Mouse (Mus musculus): ENCODE measurements around the gene H2-D1. TPM values are rescaled to one million over a fixed set of nuclear protein-coding genes. Genes with fewer than 3 reads are reported as not detected.

H2-D1 gene
- polyA plus RNA-seq, 2 experiments, result 37.1 to 57.2 TPM

GRCm38 (mm10) chr17:35274770-35275169 is 12.2 kb downstream of the H2-D1 start:
- peak in 1 of 3 experiments; percentile 41 for DNase-seq (ENCODE audit: low read depth in 3 of 3, low spot score in 3 of 3)
- H3K27ac ChIP-seq, result no peak overlapping the region
- TF ChIP-seq CTCF (IDR thresholded peaks at IDR 0.05; ENCODE audit: low read depth), result peak; percentile 97
- no peak for TF ChIP-seq EP300 (IDR thresholded peaks at IDR 0.05; ENCODE audit: low read depth)
- no peak overlapping the region; the same call in 1 of the 2 replicates for H3K9ac ChIP-seq (replicated peaks)
- no peak overlapping the region for H3K4me2 ChIP-seq (ENCODE audit: low read depth)
- H3K4me1 ChIP-seq (replicated peaks; ENCODE audit: control insufficient read depth in 2 of 2, insufficient read depth in 2 of 2, low read length in 1 of 2), result no peaks in the 10 kb centered on the region; a peak in 1 of 4 replicates
- ATAC-seq (ENCODE audit: insufficient read depth), result peak; percentile 58; the same call in 1 of the 2 replicates
- peaks cover 8% of the 10 kb centered on the region for H3K27me3 ChIP-seq (ENCODE audit: control insufficient read depth, insufficient read depth, low read length)
- no peaks in the 10 kb centered on the region for H3K9me3 ChIP-seq (ENCODE audit: control insufficient read depth, low read length)
- 3% methylated on average over 11 of the region's 11 CpGs for WGBS (ENCODE audit: insufficient replicate concordance)
- no peaks in the 10 kb centered on the region for H3K36me3 ChIP-seq (replicated peaks; ENCODE audit: control insufficient read depth, insufficient read depth, low read depth)
- H3K4me3 ChIP-seq (ENCODE audit: insufficient read depth in 1 of 2, low read depth in 2 of 2, low read length in 2 of 2), result no peak overlapping the region

- no peak overlapping the region for H3K9ac ChIP-seq (replicated peaks)
- TF ChIP-seq CTCF (IDR thresholded peaks at IDR 0.05; ENCODE audit: low read depth) (no peak), EP300 (IDR thresholded peaks at IDR 0.05; ENCODE audit: low read depth) (no peak)
- H3K4me3 ChIP-seq (ENCODE audit: insufficient read depth in 1 of 2, low read depth in 2 of 2, low read length in 2 of 2), result no peak overlapping the region
- no peaks in the 10 kb centered on the region; a peak in 1 of 4 replicates for H3K4me1 ChIP-seq (replicated peaks; ENCODE audit: control insufficient read depth in 2 of 2, insufficient read depth in 2 of 2, low read length in 1 of 2)
- no peak overlapping the region for H3K27ac ChIP-seq
- no peaks in the 10 kb centered on the region for H3K36me3 ChIP-seq (replicated peaks; ENCODE audit: control insufficient read depth, insufficient read depth, low read depth)
- DNase-seq (ENCODE audit: low read depth in 3 of 3, low spot score in 3 of 3) (no peak), ATAC-seq (ENCODE audit: insufficient read depth) (no peak)
- H3K27me3 ChIP-seq (ENCODE audit: control insufficient read depth, insufficient read depth, low read length), result peaks cover 8% of the 10 kb centered on the region
- no peak overlapping the region for H3K4me2 ChIP-seq (ENCODE audit: low read depth)
- WGBS (ENCODE audit: insufficient replicate concordance), result 18% methylated on average over 13 of the region's 13 CpGs
- no peaks in the 10 kb centered on the region for H3K9me3 ChIP-seq (ENCODE audit: control insufficient read depth, low read length)
These were observed 13.9 kb downstream of the H2-D1 start for GRCm38 (mm10) chr17:35276304-35276864.

DNA sequence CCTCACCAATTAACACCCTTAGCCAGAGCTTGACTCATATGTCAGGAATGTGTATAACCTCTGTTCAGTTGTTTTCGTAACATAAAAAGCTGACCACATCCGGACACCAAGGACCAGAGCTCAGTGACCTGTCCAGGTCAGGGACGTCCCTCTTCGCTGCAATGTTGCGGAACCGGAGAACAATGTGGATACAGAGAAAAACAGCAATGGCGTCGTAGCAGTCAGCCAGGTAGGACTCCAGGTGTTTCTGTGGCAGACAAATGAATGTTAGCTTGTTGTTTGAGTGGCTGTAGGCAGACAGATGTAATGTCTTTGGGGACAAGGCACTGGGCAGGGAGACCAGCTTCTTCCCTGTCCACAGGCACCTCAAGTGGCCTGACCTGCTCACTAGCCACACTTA is 15.5 kb downstream of the H2-D1 start:
- 64% methylated on average over 8 of the region's 8 CpGs for WGBS (ENCODE audit: insufficient replicate concordance)
- no peaks in the 10 kb centered on the region; a peak in 1 of 4 replicates for H3K4me1 ChIP-seq (replicated peaks; ENCODE audit: control insufficient read depth in 2 of 2, insufficient read depth in 2 of 2, low read length in 1 of 2)
- ATAC-seq (ENCODE audit: insufficient read depth), result no peak
- no peaks in the 10 kb centered on the region for H3K36me3 ChIP-seq (replicated peaks; ENCODE audit: control insufficient read depth, insufficient read depth, low read depth)
- peaks cover 8% of the 10 kb centered on the region for H3K27me3 ChIP-seq (ENCODE audit: control insufficient read depth, insufficient read depth, low read length)
- no peaks in the 10 kb centered on the region for H3K9me3 ChIP-seq (ENCODE audit: control insufficient read depth, low read length)
- no peak overlapping the region for H3K4me2 ChIP-seq (ENCODE audit: low read depth)
- TF ChIP-seq EP300 (IDR thresholded peaks at IDR 0.05; ENCODE audit: low read depth), result no peak
- TF ChIP-seq CTCF (IDR thresholded peaks at IDR 0.05; ENCODE audit: low read depth), result no peak
- H3K27ac ChIP-seq, result no peak overlapping the region
- H3K4me3 ChIP-seq (ENCODE audit: insufficient read depth in 1 of 2, low read depth in 2 of 2, low read length in 2 of 2), result no peak overlapping the region
- no peak for DNase-seq (ENCODE audit: low read depth in 3 of 3, low spot score in 3 of 3)
- no peak overlapping the region for H3K9ac ChIP-seq (replicated peaks)

DNA sequence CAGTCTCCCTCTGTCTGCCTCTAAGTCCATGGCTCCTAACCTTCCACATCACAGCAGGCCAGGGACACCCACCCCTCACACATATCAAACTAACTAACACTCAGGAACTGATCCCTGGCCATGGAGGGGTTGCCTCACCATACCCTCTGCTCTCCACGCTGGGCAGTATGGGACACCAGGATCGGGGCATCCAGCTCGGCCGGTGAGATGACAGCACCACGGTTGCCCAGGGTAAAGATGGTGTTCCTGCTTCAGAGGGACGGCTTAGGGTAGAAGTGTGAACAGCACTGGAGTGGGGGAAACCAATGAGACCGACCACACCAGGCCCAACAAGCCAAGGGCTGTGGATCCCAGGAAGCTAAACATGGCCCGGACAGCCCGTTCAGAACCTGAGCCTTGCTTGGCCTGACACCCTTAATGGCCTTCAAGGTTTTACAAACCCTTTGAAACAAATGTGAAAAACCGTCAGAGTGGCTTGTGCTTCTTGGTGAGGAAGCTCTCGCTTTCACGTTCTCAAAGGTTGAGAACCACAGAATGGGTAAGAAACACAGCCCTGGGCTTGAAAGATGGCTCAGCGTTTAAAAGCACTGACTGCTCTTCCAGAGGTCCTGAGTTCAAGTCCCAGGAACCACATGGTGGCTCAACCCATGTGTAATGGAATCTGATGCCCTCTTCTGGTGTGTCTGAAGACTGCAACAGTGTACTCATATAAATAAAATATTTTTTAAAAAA is 16.6 kb downstream of the H2-D1 start:
- WGBS (ENCODE audit: insufficient replicate concordance), result 60% methylated on average over 13 of the region's 13 CpGs
- TF ChIP-seq CTCF (IDR thresholded peaks at IDR 0.05; ENCODE audit: low read depth) (no peak), EP300 (IDR thresholded peaks at IDR 0.05; ENCODE audit: low read depth) (no peak)
- no peak for ATAC-seq (ENCODE audit: insufficient read depth)

GRCm38 (mm10) chr17:35280276-35280675 is 17.7 kb downstream of the H2-D1 start:
- ATAC-seq (ENCODE audit: insufficient read depth) (no peak), DNase-seq (ENCODE audit: low read depth in 3 of 3, low spot score in 3 of 3) (no peak)
- TF ChIP-seq EP300 (IDR thresholded peaks at IDR 0.05; ENCODE audit: low read depth), result no peak
- TF ChIP-seq CTCF (IDR thresholded peaks at IDR 0.05; ENCODE audit: low read depth), result no peak
- no peaks in the 10 kb centered on the region for H3K36me3 ChIP-seq (replicated peaks; ENCODE audit: control insufficient read depth, insufficient read depth, low read depth)
- H3K4me1 ChIP-seq (replicated peaks; ENCODE audit: control insufficient read depth in 2 of 2, insufficient read depth in 2 of 2, low read length in 1 of 2), result no peaks in the 10 kb centered on the region
- no peak overlapping the region for H3K4me3 ChIP-seq (ENCODE audit: insufficient read depth in 1 of 2, low read depth in 2 of 2, low read length in 2 of 2)
- peaks cover 5% of the 10 kb centered on the region for H3K27me3 ChIP-seq (ENCODE audit: control insufficient read depth, insufficient read depth, low read length)
- no peak overlapping the region for H3K9ac ChIP-seq (replicated peaks)
- H3K27ac ChIP-seq, result no peak overlapping the region
- 65% methylated on average over 3 of the region's 3 CpGs for WGBS (ENCODE audit: insufficient replicate concordance)
- no peaks in the 10 kb centered on the region for H3K9me3 ChIP-seq (ENCODE audit: control insufficient read depth, low read length)
- H3K4me2 ChIP-seq (ENCODE audit: low read depth), result no peak overlapping the region

More for the DNA sequence above, 16.6 kb downstream of the H2-D1 start:
- Histone ChIP-seq H3K9ac (replicated peaks) (no peak overlapping the region), H3K4me1 (replicated peaks; ENCODE audit: control insufficient read depth in 2 of 2, insufficient read depth in 2 of 2, low read length in 1 of 2) (no peaks in the 10 kb centered on the region; a peak in 1 of 4 replicates), H3K4me2 (ENCODE audit: low read depth) (no peak overlapping the region), H3K36me3 (replicated peaks; ENCODE audit: control insufficient read depth, insufficient read depth, low read depth) (no peaks in the 10 kb centered on the region), H3K27ac (no peak overlapping the region), H3K9me3 (ENCODE audit: control insufficient read depth, low read length) (no peaks in the 10 kb centered on the region), H3K4me3 (ENCODE audit: insufficient read depth in 1 of 2, low read depth in 2 of 2, low read length in 2 of 2) (no peak overlapping the region), H3K27me3 (ENCODE audit: control insufficient read depth, insufficient read depth, low read length) (peaks cover 8% of the 10 kb centered on the region)
- no peak for DNase-seq (ENCODE audit: low read depth in 3 of 3, low spot score in 3 of 3)
